Mouse (Mus musculus): ENCODE measurements around the gene Wrap53. TPM values are rescaled to one million over a fixed set of nuclear protein-coding genes. Genes with fewer than 3 reads are reported as not detected.
"Not testable (repeated sequence)": the region's sequence is repeated elsewhere in the genome, so short reads cannot be mapped to it uniquely, and the experiment has no call there.

The Wrap53 gene
- polyA plus RNA-seq, 1 experiment from 2014 or later = 16.5 TPM

DNA sequence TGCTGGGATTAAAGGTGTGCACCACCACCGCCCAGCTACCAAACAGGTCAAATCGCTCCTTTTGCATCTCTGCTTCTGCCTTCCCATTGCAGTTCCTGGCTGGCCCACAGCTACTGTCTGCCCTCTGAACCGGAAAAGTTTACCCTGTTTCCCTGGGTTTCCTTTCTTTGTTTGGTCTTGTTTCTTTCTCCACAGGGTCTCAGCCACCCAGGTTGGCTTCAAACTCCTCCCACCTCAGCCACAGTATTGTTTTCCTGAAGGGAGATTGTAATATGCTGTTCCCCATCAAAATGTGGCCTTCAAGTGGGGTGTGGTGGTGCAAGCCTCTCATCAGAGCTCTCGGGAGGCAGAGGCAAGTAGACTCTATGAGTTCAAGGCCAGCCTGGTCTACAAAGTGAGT is 28.7 kb downstream of the Wrap53 start:
- H3K9me3 ChIP-seq (replicated peaks; ENCODE audit: control insufficient read depth, low read length) = no peaks in the 10 kb centered on the region
- no peak overlapping the region for H3K4me2 ChIP-seq (ENCODE audit: low read depth, low read length)
- H3K4me1 ChIP-seq (ENCODE audit: control insufficient read depth, insufficient read depth, low read length) = peaks cover 8% of the 10 kb centered on the region
- H3K27me3 ChIP-seq (ENCODE audit: control insufficient read depth, insufficient read depth, low read length) = peaks cover 11% of the 10 kb centered on the region
- peaks cover 3% of the 10 kb centered on the region for H3K36me3 ChIP-seq (ENCODE audit: control insufficient read depth, insufficient read depth)
- H3K27ac ChIP-seq (ENCODE audit: low read length) = no peak overlapping the region
- H3K9ac ChIP-seq (ENCODE audit: low read length) = no peak overlapping the region
- WGBS = 74% methylated on average over 4 of the region's 4 CpGs
- no peak overlapping the region for H3K4me3 ChIP-seq (ENCODE audit: low read length)
- no peak for ATAC-seq (replicated peaks; ENCODE audit: extremely low read depth, insufficient read depth, low FRiP score)

DNA sequence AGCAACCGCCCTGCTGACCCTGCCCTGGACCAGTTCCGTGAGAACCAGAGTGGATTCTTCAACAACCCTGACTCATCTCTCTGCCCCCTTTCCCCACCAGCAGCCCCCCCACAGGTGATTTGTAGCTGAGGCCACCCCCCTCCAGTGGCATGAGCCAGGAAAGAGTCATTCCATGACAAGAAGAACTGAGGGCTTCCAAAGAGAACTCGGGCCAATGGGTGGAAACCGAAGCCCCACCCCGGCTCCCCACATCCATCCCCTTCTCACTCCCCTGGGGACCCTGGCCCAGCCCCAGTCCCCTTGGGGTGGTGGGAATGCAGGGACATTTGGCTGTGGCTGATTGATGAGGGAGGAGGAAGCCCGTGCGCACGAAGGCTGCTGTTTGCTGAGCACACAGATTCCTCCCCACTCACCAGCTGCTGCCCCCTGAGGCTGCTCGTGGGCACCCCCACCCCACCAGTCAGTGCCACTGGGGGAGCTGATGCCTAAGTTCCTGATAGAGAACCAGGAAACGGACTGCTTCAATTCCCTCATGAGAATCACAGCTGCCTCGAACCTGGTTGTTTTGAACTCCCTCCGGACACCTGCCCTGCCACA is 30.9 kb downstream of the Wrap53 start, which contains the start of gene Dnah2:
Gene Dnah2 (minus strand): TSS at position 51 of the 597 bp plus-strand sequence.
- H3K27ac ChIP-seq (ENCODE audit: low read length) = no peak within 1 kb of the TSS
- no peak within 1 kb of the TSS for H3K9ac ChIP-seq (ENCODE audit: low read length)
- no peaks in the 10 kb centered on the region for H3K36me3 ChIP-seq (ENCODE audit: control insufficient read depth, insufficient read depth)
- 51% methylated on average over 12 of the region's 12 CpGs for WGBS
- no peaks in the 10 kb centered on the region for H3K9me3 ChIP-seq (replicated peaks; ENCODE audit: control insufficient read depth, low read length)
- H3K27me3 ChIP-seq (ENCODE audit: control insufficient read depth, insufficient read depth, low read length) = peaks cover 11% of the 10 kb centered on the region
- H3K4me1 ChIP-seq (ENCODE audit: control insufficient read depth, insufficient read depth, low read length) = peaks cover 9% of the 10 kb centered on the region
- ATAC-seq (replicated peaks; ENCODE audit: extremely low read depth, insufficient read depth, low FRiP score) = no peak
- H3K4me2 ChIP-seq (ENCODE audit: low read depth, low read length) = no peak within 1 kb of the TSS
- no peak within 1 kb of the TSS for H3K4me3 ChIP-seq (ENCODE audit: low read length)

DNA sequence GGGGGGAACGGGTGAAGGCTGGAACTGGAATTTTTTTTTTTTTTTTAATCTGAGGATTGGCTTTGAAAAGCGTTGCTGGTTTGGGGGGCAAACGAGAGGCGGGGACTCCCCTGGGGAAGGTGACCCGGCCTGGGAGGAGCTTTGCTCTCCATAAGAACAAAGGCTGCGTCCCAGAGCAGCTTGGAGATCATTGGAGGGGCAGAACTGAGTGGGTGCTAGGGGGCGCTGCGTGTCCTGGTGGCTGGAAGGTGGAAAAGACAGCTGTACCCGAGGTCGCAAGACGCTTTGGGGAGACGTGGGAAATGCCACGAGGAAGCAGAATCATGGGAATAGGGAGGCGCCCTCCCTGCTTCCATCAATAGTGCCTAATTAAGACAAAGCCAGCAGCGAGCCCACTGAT is 33.0 kb downstream of the Wrap53 start:
- ATAC-seq (replicated peaks; ENCODE audit: extremely low read depth, insufficient read depth, low FRiP score) = peak; percentile 54
- Histone ChIP-seq H3K36me3 (ENCODE audit: control insufficient read depth, insufficient read depth) (no peaks in the 10 kb centered on the region), H3K27ac (ENCODE audit: low read length) (peak overlapping the region; percentile 73), H3K4me3 (ENCODE audit: low read length) (peak overlapping the region; percentile 67), H3K9ac (ENCODE audit: low read length) (peak overlapping the region; percentile 82), H3K4me1 (ENCODE audit: control insufficient read depth, insufficient read depth, low read length) (peaks cover 9% of the 10 kb centered on the region), H3K9me3 (replicated peaks; ENCODE audit: control insufficient read depth, low read length) (no peaks in the 10 kb centered on the region), H3K27me3 (ENCODE audit: control insufficient read depth, insufficient read depth, low read length) (peaks cover 11% of the 10 kb centered on the region), H3K4me2 (ENCODE audit: low read depth, low read length) (peak overlapping the region; percentile 99)
- WGBS = 2% methylated on average over 15 of the region's 15 CpGs

- peak overlapping the region; percentile 67 for H3K4me3 ChIP-seq (ENCODE audit: low read length)
- H3K36me3 ChIP-seq (ENCODE audit: control insufficient read depth, insufficient read depth) = no peaks in the 10 kb centered on the region
- no peaks in the 10 kb centered on the region for H3K9me3 ChIP-seq (replicated peaks; ENCODE audit: control insufficient read depth, low read length)
- H3K4me2 ChIP-seq (ENCODE audit: low read depth, low read length) = peak overlapping the region; percentile 99
- H3K9ac ChIP-seq (ENCODE audit: low read length) = peak overlapping the region; percentile 82
- H3K4me1 ChIP-seq (ENCODE audit: control insufficient read depth, insufficient read depth, low read length) = peaks cover 9% of the 10 kb centered on the region
- H3K27ac ChIP-seq (ENCODE audit: low read length) = peak overlapping the region; percentile 73
- ATAC-seq (replicated peaks; ENCODE audit: extremely low read depth, insufficient read depth, low FRiP score) = peak; percentile 75
- H3K27me3 ChIP-seq (ENCODE audit: control insufficient read depth, insufficient read depth, low read length) = peaks cover 11% of the 10 kb centered on the region
- under 1% methylated on average over 44 of the region's 44 CpGs for WGBS
Observed at GRCm38 (mm10) chr11:69546423-69547053, 33.5 kb downstream of the Wrap53 start.

GRCm38 (mm10) chr11:69545957-69546356 is 34.1 kb downstream of the Wrap53 start:
- H3K9ac ChIP-seq (ENCODE audit: low read length) = peak overlapping the region; percentile 82
- H3K4me3 ChIP-seq (ENCODE audit: low read length) = peak overlapping the region; percentile 67
- H3K27ac ChIP-seq (ENCODE audit: low read length) = peak overlapping the region; percentile 73
- peaks cover 9% of the 10 kb centered on the region for H3K4me1 ChIP-seq (ENCODE audit: control insufficient read depth, insufficient read depth, low read length)
- 17% methylated on average over 7 of the region's 7 CpGs for WGBS
- H3K36me3 ChIP-seq (ENCODE audit: control insufficient read depth, insufficient read depth) = no peaks in the 10 kb centered on the region
- ATAC-seq (replicated peaks; ENCODE audit: extremely low read depth, insufficient read depth, low FRiP score) = no peak
- H3K27me3 ChIP-seq (ENCODE audit: control insufficient read depth, insufficient read depth, low read length) = peaks cover 11% of the 10 kb centered on the region
- H3K4me2 ChIP-seq (ENCODE audit: low read depth, low read length) = peak overlapping the region; percentile 99
- H3K9me3 ChIP-seq (replicated peaks; ENCODE audit: control insufficient read depth, low read length) = no peaks in the 10 kb centered on the region

- peaks cover 9% of the 10 kb centered on the region for H3K4me1 ChIP-seq (ENCODE audit: control insufficient read depth, insufficient read depth, low read length)
- H3K27me3 ChIP-seq (ENCODE audit: control insufficient read depth, insufficient read depth, low read length) = peaks cover 3% of the 10 kb centered on the region; the same call in 1 of the 2 replicates
- H3K9ac ChIP-seq (ENCODE audit: low read length) = no peak overlapping the region
- no peaks in the 10 kb centered on the region for H3K9me3 ChIP-seq (replicated peaks; ENCODE audit: control insufficient read depth, low read length)
- no peak for ATAC-seq (replicated peaks; ENCODE audit: extremely low read depth, insufficient read depth, low FRiP score)
- H3K36me3 ChIP-seq (ENCODE audit: control insufficient read depth, insufficient read depth) = no peaks in the 10 kb centered on the region
- WGBS = 50% methylated on average over 3 of the region's 3 CpGs
- no peak overlapping the region for H3K4me2 ChIP-seq (ENCODE audit: low read depth, low read length)
- H3K4me3 ChIP-seq (ENCODE audit: low read length) = no peak overlapping the region
- no peak overlapping the region for H3K27ac ChIP-seq (ENCODE audit: low read length)
Observed at GRCm38 (mm10) chr11:69543598-69543997, 36.5 kb downstream of the Wrap53 start.

DNA sequence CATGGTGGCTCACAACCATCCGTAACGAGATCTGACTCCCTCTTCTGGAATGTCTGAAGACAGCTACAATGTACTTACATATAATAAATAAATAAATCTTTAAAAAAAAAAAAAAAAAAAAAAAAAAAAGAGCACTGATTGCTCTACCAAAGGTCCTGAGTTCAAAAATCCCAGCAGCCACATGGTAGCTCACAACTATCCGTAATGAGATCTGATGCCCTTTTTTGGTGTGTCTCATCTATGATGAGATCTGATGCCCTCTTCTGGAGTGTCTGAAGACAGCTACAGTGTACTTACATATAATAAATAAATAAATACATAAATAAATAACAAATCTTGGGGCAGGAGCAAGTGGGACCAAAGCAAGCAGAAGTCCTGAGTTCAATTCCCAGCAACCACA is 38.3 kb downstream of the Wrap53 start:
- not testable (repeated sequence) for ATAC-seq (replicated peaks; ENCODE audit: extremely low read depth, insufficient read depth, low FRiP score); H3K4me3 ChIP-seq (ENCODE audit: low read length)
- WGBS = 57% methylated on average over 1 of the region's 3 CpGs

GRCm38 (mm10) chr11:69540700-69541099 is 39.4 kb downstream of the Wrap53 start:
- H3K36me3 ChIP-seq (ENCODE audit: control insufficient read depth, insufficient read depth) = no peaks in the 10 kb centered on the region
- H3K4me3 ChIP-seq (ENCODE audit: low read length) = no peak overlapping the region
- no peak for ATAC-seq (replicated peaks; ENCODE audit: extremely low read depth, insufficient read depth, low FRiP score)

More for the DNA sequence above, 38.3 kb downstream of the Wrap53 start:
- not testable (repeated sequence) for H3K9ac ChIP-seq (ENCODE audit: low read length); H3K4me2 ChIP-seq (ENCODE audit: low read depth, low read length); H3K4me1 ChIP-seq (ENCODE audit: control insufficient read depth, insufficient read depth, low read length); H3K27ac ChIP-seq (ENCODE audit: low read length); H3K9me3 ChIP-seq (replicated peaks; ENCODE audit: control insufficient read depth, low read length); H3K36me3 ChIP-seq (ENCODE audit: control insufficient read depth, insufficient read depth); H3K27me3 ChIP-seq (ENCODE audit: control insufficient read depth, insufficient read depth, low read length)

DNA sequence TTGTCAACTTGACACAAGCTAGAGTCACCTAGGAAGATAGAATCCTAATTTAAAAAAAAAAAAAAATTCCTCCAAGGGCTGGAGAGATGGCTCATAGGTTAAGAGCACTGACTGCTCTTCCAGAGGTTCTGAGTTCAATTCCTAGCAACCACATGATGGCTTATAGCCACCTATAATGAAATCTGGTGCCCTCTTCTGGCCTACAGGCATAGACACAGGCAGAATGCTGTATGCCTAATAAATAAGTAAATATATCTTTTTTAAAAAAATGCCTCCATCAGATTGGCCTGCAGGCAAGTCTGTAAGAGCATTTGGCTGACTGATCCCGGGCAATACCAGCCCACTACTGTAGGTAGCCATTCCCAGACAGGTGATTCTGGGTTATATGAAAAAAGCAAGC is 45.1 kb downstream of the Wrap53 start:
- Histone ChIP-seq H3K4me3 (ENCODE audit: low read length) (no peak overlapping the region), H3K4me2 (ENCODE audit: low read depth, low read length) (no peak overlapping the region), H3K9me3 (replicated peaks; ENCODE audit: control insufficient read depth, low read length) (no peaks in the 10 kb centered on the region), H3K9ac (ENCODE audit: low read length) (no peak overlapping the region), H3K4me1 (ENCODE audit: control insufficient read depth, insufficient read depth, low read length) (no peaks in the 10 kb centered on the region), H3K27me3 (ENCODE audit: control insufficient read depth, insufficient read depth, low read length) (no peaks in the 10 kb centered on the region), H3K36me3 (ENCODE audit: control insufficient read depth, insufficient read depth) (no peaks in the 10 kb centered on the region), H3K27ac (ENCODE audit: low read length) (no peak overlapping the region)
- ATAC-seq (replicated peaks; ENCODE audit: extremely low read depth, insufficient read depth, low FRiP score) = no peak
- WGBS = 59% methylated on average over 1 of the region's 1 CpGs

More at GRCm38 (mm10) chr11:69540700-69541099, 39.4 kb downstream of the Wrap53 start:
- no peaks in the 10 kb centered on the region for H3K4me1 ChIP-seq (ENCODE audit: control insufficient read depth, insufficient read depth, low read length)
- no peak overlapping the region for H3K4me2 ChIP-seq (ENCODE audit: low read depth, low read length)
- WGBS = 91% methylated on average over 2 of the region's 2 CpGs
- H3K9me3 ChIP-seq (replicated peaks; ENCODE audit: control insufficient read depth, low read length) = no peaks in the 10 kb centered on the region
- H3K27ac ChIP-seq (ENCODE audit: low read length) = no peak overlapping the region
- H3K27me3 ChIP-seq (ENCODE audit: control insufficient read depth, insufficient read depth, low read length) = no peaks in the 10 kb centered on the region
- H3K9ac ChIP-seq (ENCODE audit: low read length) = no peak overlapping the region
